Mouse (Mus musculus) limb, embryonic 11.5 days (tissue): Measurements from ENCODE around the gene Cysltr1. TPM values are rescaled to one million over a fixed set of nuclear protein-coding genes. Genes with fewer than 3 reads are reported as not detected.

Experiments used
- ATAC-seq: fragments of 200-750 bp; cut with Nextera tagmentation; 2 replicates; pipeline ENCODE4 v1.8.0; 2017; ENCODE audit warnings: low read depth; ENCODE audit not compliant: insufficient number of reproducible peaks, low FRiP score, low TSS enrichment
- DNase-seq: peaks from one replicate; pipeline ENCODE4 v3.0.0-alpha.2; 2015; ENCODE audit warnings: low spot score
- H3K27ac ChIP-seq: fragments of 300-500 bp; sonication (generic); replicated peaks from 2 replicates; pipeline ENCODE4 v1.5.1; 2014; ENCODE audit warnings: low read depth, mild to moderate bottlenecking, low read length
- H3K27me3 ChIP-seq: fragments of 300-500 bp; sonication (generic); 2 replicates; pipeline ENCODE4 v1.6.1; 2014; ENCODE audit warnings: mild to moderate bottlenecking, low read length, mixed read lengths; ENCODE audit not compliant: control insufficient read depth, insufficient read depth
- H3K36me3 ChIP-seq: fragments of 300-500 bp; sonication (generic); 2 replicates; pipeline ENCODE4 v1.6.1; 2014; ENCODE audit warnings: mild to moderate bottlenecking, low read length, moderate library complexity, mixed read lengths; ENCODE audit not compliant: control insufficient read depth, insufficient read depth
- H3K4me1 ChIP-seq: fragments of 300-500 bp; sonication (generic); 2 replicates; pipeline ENCODE4 v1.6.1; 2014; ENCODE audit warnings: low read length, mixed read lengths; ENCODE audit not compliant: control insufficient read depth, insufficient read depth
- H3K4me2 ChIP-seq: fragments of 300-500 bp; sonication (generic); 2 replicates; pipeline ENCODE4 v1.6.1; 2014; ENCODE audit warnings: low read depth, mild to moderate bottlenecking, moderate library complexity; ENCODE audit not compliant: severe bottlenecking
- H3K4me3 ChIP-seq: fragments of 300-500 bp; sonication (generic); 2 replicates; pipeline ENCODE4 v1.5.1; 2014; ENCODE audit warnings: low read depth, low read length
- H3K9ac ChIP-seq: fragments of 300-500 bp; sonication (generic); 2 replicates; pipeline ENCODE4 v1.6.1; 2014; ENCODE audit warnings: mild to moderate bottlenecking, low read length
- H3K9me3 ChIP-seq: fragments of 300-500 bp; sonication (generic); 2 replicates; pipeline ENCODE4 v1.6.1; 2016; ENCODE audit warnings: low read length; ENCODE audit not compliant: control insufficient read depth
- WGBS: fragments of 180-500 bp; shearing (Covaris S2); extraction: QIAGEN DNeasy Blood & Tissue Kit; methylation state at CpG from one replicate; pipeline ENCODE4 v1.1.7; 2014; 5-methylcytosine and 5-hydroxymethylcytosine counted together
- polyA plus RNA-seq: library from polyadenylated mRNA; unstranded; fragments of >200 nt; fragmentation: Nextera tagmentation; extraction: Ambion mirVana; gene quantifications from 2 replicates; pipeline ENCODE4 v1.2.1, GENCODE M21; 2014

Gene Cysltr1
- polyA plus RNA-seq = 1.0 and 1.3 TPM in 2 replicates

DNA sequence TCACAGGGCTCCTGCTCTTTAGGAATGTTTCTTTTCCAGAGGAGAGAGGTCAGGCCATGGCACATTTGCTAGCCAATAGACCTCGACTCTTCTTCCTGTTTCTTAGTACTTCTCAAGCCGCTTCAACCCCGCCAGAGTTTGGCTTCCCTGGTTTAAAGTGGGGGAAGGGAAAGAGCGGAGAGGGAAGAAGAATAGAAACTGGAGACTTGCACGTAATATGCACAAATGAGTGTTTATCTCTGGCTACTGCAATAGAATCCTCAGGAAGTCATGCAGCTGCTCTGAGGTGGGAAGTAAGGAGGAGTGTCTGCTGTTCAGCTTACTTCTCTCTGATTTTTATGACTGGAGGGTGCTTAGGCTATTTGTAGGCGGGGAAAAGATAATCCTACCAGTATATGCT, at the start of gene Cysltr1:
Gene Cysltr1 (minus strand): TSS at position 294 of the 400 bp plus-strand sequence.
- Histone ChIP-seq H3K27ac (no peak within 1 kb of the TSS), H3K9ac (no peak within 1 kb of the TSS), H3K4me1 (no peaks in the 10 kb centered on the region), H3K4me3 (no peak within 1 kb of the TSS), H3K9me3 (no peaks in the 10 kb centered on the region), H3K4me2 (peak within 1 kb of the TSS; percentile 20; the same call in 1 of the 2 replicates), H3K27me3 (no peaks in the 10 kb centered on the region), H3K36me3 (no peaks in the 10 kb centered on the region)
- no peak for DNase-seq
- 26% methylated on average over 6 of the region's 6 CpGs for WGBS
- no peak for ATAC-seq

- H3K36me3 ChIP-seq = no peaks in the 10 kb centered on the region
- H3K4me3 ChIP-seq = no peak overlapping the region
- H3K27me3 ChIP-seq = no peaks in the 10 kb centered on the region
- no peak overlapping the region for H3K27ac ChIP-seq
- H3K9me3 ChIP-seq = no peaks in the 10 kb centered on the region
- no peak overlapping the region for H3K9ac ChIP-seq
- no peak for ATAC-seq
- no peaks in the 10 kb centered on the region for H3K4me1 ChIP-seq
- DNase-seq = no peak
- no peak overlapping the region for H3K4me2 ChIP-seq
- WGBS = 76% methylated on average over 3 of the region's 3 CpGs
Observed at GRCm38 (mm10) chrX:106634799-106635541, 31.5 kb upstream of the Cysltr1 start.

DNA sequence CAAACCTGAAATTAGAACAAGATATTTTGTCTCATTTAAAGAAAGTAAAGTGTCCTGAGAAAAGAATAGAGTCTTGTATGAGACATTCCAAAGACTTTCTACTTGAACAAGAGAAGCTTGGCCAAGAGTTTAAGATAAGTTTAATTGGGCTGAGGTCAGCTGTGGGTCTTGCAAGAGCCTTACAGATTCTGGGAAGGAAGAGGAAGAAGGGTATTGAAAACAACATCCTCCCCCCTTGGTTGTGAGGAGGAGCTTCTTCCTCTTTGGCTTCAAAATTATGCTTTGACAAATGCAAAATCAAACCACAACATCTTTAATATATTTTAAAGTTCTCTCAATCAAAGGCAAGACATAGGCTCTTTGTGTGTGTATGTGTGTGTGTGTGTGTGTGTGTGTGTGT, 30.1 kb upstream of the Cysltr1 start:
- no peaks in the 10 kb centered on the region for H3K27me3 ChIP-seq
- no peak for ATAC-seq
- DNase-seq = no peak
- no peak overlapping the region for H3K9ac ChIP-seq
- H3K27ac ChIP-seq = no peak overlapping the region
- H3K36me3 ChIP-seq = no peaks in the 10 kb centered on the region
- H3K4me1 ChIP-seq = no peaks in the 10 kb centered on the region
- H3K9me3 ChIP-seq = no peaks in the 10 kb centered on the region
- no peak overlapping the region for H3K4me2 ChIP-seq
- H3K4me3 ChIP-seq = no peak overlapping the region

DNA sequence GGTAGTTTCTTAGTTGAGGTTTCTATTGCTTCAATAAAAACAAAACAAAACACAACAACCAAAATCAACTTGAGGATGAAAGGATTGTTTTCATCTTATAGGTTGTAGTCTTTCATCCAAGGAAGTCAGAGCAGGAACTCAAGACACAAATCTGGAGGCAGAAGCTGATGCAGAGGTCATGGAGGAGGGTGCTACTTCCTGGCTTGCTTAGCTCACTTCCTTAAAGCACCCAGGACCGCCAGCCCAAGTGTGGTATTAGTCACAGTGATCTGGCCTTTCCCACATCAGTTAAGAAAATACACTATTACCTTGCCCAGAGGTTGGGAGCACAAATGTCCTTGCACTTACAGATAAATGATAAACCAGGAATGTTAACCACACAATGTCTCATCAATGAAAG, 25.0 kb upstream of the Cysltr1 start:
- Histone ChIP-seq H3K4me3 (no peak overlapping the region), H3K36me3 (no peaks in the 10 kb centered on the region), H3K27ac (no peak overlapping the region), H3K27me3 (no peaks in the 10 kb centered on the region), H3K4me2 (no peak overlapping the region), H3K9me3 (no peaks in the 10 kb centered on the region), H3K9ac (no peak overlapping the region), H3K4me1 (no peaks in the 10 kb centered on the region)
- no peak for DNase-seq
- 91% methylated on average over 1 of the region's 1 CpGs for WGBS
- ATAC-seq = no peak

GRCm38 (mm10) chrX:106623667-106624066, 20.2 kb upstream of the Cysltr1 start:
- H3K4me3 ChIP-seq = no peak overlapping the region
- no peak for ATAC-seq
- DNase-seq = no peak
- WGBS = 21% methylated on average over 3 of the region's 3 CpGs
- H3K36me3 ChIP-seq = no peaks in the 10 kb centered on the region
- no peaks in the 10 kb centered on the region for H3K4me1 ChIP-seq
- no peaks in the 10 kb centered on the region for H3K9me3 ChIP-seq
- H3K9ac ChIP-seq = no peak overlapping the region
- no peak overlapping the region for H3K4me2 ChIP-seq
- no peak overlapping the region for H3K27ac ChIP-seq
- H3K27me3 ChIP-seq = no peaks in the 10 kb centered on the region

DNA sequence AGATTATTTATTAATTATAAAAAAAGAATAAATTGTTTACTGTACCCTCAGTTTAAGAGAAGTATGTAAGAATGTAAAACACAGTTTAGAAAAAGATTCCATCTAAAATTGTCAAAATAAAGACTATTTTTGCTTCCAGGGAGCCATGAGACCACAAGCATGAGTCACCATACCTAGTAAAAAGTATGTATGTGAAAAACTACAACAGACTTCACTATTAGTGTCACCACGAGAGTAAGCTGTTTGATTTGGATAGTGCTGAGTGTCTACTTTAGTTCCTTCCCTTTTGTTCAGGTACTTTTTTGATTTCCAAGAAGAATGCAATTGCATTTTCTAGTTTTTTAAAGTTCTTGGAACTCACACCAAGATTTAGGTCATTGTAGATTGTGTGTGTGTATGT, 19.0 kb upstream of the Cysltr1 start:
- Histone ChIP-seq H3K36me3 (no peaks in the 10 kb centered on the region), H3K4me3 (no peak overlapping the region), H3K4me1 (no peaks in the 10 kb centered on the region), H3K27ac (no peak overlapping the region), H3K9me3 (no peaks in the 10 kb centered on the region), H3K27me3 (no peaks in the 10 kb centered on the region), H3K9ac (no peak overlapping the region), H3K4me2 (no peak overlapping the region)
- DNase-seq (no peak), ATAC-seq (no peak)
- WGBS = 83% methylated on average over 1 of the region's 1 CpGs

- Histone ChIP-seq H3K4me3 (no peak overlapping the region), H3K4me2 (peak overlapping the region; percentile 20; the same call in 1 of the 2 replicates), H3K9ac (no peak overlapping the region), H3K4me1 (no peaks in the 10 kb centered on the region), H3K27me3 (no peaks in the 10 kb centered on the region), H3K27ac (no peak overlapping the region), H3K36me3 (no peaks in the 10 kb centered on the region), H3K9me3 (no peaks in the 10 kb centered on the region)
- ATAC-seq (no peak), DNase-seq (peak; percentile 23)
- 19% methylated on average over 9 of the region's 9 CpGs for WGBS
Observed at GRCm38 (mm10) chrX:106602574-106603258, 763 bp downstream of the Cysltr1 start.

DNA sequence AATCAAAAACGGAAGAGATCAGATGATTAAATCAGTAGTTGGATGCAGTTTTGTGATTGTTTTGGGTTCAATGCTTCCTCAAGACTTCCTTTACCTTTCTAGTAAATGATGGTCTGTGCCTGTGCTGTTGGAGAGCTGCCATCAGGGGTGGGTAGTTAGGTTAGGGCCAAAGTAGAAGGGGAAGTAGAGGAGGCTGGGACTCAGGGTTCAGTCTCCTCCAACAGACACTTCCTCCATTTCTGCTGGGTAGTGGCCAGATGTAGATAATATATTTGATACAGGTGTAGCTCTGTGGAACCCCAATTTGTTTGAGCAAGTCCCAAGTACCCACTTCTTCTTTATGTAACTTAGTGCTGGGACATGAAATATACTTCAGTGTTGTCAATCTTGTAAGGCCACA, 7.6 kb downstream of the Cysltr1 start:
- no peaks in the 10 kb centered on the region for H3K4me1 ChIP-seq
- H3K9me3 ChIP-seq = no peaks in the 10 kb centered on the region
- H3K4me2 ChIP-seq = no peak overlapping the region
- no peak overlapping the region for H3K4me3 ChIP-seq
- H3K36me3 ChIP-seq = no peaks in the 10 kb centered on the region
- 95% methylated on average over 1 of the region's 1 CpGs for WGBS
- H3K9ac ChIP-seq = no peak overlapping the region
- no peaks in the 10 kb centered on the region for H3K27me3 ChIP-seq
- H3K27ac ChIP-seq = no peak overlapping the region
- DNase-seq (no peak), ATAC-seq (no peak)
